Mouse (Mus musculus) monocyte, adult 2 months (primary cell): ENCODE data around the gene Gm49380.
A peak's percentile ranks its signal among the peaks of the same experiment; 100 is the strongest.

Experiments used
- DNase-seq, 2 experiments: peaks; one replicate each; pipeline ENCODE4 v3.0.0; 2022; ENCODE audit warnings: low spot score in 2 of 2, low read depth in 1 of 2

Gene Gm49380

DNA sequence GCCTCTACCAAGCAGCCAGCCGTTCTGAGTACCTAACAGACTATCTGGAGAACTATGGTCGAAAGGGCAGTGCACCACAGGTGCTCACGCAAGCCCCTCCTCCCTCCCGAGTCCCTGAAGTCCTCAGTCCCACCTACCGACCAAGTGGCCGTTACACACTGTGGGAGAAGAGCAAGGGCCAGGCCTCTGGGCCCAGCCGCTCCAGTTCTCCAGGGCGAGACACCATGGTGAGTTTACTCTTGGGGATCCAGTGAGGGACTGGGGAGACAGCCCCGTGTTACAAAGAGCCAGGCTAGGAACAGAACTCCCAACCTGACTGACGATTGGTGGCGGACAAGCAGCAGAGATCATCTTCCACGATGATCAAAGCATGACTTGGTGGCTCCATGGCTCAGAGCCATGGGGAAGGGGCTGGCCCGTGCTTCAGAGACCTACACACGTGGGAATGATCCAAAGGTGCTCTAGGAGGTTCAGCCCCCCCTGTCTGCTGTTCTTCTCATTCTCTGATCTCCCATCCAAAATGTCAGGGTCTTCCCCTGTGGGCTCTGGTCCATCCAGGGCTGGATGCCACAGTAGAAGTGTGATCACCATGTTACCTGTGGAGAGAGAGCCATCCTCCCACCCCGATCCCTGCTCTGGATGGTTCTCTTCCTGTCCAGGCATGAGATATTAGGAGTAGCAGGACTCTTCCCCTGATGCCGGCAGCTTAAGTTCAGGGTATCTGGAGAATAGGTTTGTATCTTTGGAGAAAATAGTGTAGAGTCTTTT, 37.1 kb downstream of the Gm49380 start:
- no peak for DNase-seq

GRCm38 (mm10) chr9:44075276-44075995, 37.9 kb downstream of the Gm49380 start:
- no peak for DNase-seq

- no peak for DNase-seq
Measured at GRCm38 (mm10) chr9:44074395-44075275, 38.7 kb downstream of the Gm49380 start.

GRCm38 (mm10) chr9:44073115-44073514, 40.2 kb downstream of the Gm49380 start:
- no peak for DNase-seq

- DNase-seq = no peak
Measured at GRCm38 (mm10) chr9:44072599-44072915, 40.7 kb downstream of the Gm49380 start.

DNA sequence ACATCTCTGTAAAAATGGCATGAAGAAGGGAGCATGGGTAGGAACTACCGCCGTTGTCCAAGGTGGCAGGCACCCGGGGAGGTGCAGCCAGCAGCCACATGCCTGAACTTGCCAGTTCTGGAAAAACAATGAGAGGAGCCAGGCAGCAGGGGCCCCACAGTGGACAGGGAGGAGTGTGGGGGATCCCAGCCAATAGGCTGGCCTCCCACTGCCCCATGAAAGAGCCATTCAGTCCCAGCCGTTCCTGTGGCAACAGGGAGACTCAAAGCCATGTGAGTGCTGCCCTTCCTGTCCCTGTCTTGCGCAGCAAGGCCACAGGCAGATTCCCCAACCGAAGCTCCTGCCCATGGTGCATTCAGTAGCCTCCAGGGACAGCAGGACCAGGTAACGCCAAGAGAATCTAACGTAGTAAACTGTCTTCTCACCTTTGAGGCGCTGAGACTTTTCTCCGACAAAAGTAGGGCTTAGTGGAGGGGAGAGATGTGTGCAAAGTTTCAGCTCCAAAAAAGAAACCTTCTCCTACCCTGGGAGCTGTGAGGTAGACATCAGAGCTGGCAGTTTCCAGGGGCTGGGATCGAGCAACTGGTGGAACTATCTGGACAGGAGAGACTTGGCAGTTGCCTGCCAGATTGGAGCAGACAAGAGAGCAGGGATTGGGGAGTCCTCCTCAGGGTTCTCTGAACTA, 41.2 kb downstream of the Gm49380 start:
- no peak for DNase-seq

DNA sequence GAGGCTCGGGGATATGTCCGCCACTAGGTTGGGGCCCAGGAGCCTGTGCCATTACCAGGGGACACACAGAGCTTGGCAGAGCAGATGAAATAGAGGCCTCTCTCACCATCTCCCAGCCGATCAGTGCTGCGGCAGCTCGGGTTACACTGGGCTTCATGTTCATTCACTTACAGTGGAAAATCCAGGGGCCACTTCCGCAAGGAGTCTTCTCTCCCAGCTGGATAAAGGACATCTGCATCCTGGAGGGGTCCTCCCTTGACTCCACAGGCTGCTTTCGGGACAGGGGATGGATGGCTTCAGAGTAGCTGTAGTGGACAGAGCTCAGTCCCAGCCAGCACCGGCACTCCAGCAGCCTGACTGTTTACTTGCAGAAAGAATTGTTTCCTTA, 42.5 kb downstream of the Gm49380 start:
- DNase-seq = no peak

DNA sequence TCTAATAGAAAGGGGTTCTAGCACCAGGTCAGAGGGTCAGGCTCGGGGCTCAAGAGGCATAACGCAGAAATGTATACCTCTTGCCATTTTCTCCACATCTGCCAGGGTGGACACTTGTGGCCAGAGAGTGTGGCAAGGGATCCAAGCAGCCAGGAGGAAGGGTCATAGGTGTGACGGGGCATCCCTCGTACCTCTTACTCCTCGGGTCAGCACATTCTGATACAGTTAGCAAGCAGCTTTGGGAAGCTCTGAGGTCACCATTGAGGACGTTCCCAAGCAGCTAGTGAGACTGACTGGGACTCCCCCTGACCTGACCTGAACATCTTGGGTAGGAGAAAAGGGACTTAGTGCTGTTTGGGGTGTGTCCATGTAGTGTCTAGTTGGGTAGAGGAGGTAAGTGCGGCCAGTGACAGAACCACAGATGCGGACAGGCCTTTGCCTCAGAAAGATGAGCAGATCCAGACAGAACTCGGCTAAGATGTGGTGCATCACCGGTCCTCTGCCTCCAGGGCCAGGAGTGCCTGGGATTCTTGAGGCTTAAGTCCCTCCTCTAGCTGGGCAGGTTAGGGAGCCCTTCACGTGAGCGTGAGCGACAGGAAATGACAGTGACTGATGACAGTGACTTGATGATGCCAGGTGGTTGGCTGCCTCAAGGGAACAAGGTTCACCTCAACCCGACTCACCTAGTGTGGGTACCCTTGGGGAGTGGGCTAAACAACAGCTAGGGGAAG, 43.0 kb downstream of the Gm49380 start:
- no peak for DNase-seq

DNA sequence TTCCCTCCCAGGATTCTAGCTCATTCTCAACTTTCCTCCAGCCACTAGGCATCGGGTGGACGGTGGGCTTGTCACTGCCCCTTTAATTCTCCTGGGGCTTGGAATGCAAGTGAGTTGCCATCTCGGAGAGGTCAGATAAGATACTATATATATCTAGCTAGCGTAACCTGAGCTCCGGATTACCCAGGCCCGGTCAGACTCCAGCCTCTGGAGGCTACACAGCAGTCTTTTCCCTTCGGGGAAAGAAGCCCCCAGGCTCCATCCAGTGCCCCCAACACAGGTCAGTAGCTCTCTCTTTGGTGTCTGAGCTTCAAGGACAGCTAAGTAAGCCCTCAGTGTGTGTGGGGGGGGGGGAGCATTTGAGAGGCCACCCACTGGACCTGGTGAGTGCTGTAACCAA, 44.0 kb downstream of the Gm49380 start:
- no peak for DNase-seq

GRCm38 (mm10) chr9:44067960-44068330, 45.4 kb downstream of the Gm49380 start:
- no peak for DNase-seq

GRCm38 (mm10) chr9:44067241-44067959, 45.9 kb downstream of the Gm49380 start:
- DNase-seq = no peak

DNA sequence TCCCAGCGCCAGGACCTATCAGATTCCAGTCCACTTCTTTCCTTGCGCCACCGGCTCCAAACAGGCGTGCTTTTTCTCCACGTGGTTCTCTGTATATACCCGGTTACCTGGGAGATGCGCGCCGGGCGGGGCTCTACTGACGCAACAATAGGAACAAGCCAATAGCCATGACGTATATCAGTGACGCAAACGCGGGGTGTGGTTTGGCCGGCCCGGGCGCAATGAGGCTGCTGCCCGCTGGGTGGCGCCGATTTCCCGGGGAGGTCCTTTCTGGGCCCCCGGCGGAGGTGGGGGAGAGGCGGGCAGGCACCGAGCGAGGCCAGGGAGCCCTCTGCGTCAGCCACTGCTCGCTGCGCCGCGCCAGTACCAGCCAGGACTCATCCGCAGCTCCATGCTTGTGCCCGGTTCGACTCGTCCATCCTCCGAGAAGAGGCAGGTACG, 46.5 kb downstream of the Gm49380 start, which contains the start of gene Usp2:
Gene Usp2 (plus strand): TSS at position 237 of the 441 bp plus-strand sequence.
- DNase-seq = peak; percentile 99 to 100

DNA sequence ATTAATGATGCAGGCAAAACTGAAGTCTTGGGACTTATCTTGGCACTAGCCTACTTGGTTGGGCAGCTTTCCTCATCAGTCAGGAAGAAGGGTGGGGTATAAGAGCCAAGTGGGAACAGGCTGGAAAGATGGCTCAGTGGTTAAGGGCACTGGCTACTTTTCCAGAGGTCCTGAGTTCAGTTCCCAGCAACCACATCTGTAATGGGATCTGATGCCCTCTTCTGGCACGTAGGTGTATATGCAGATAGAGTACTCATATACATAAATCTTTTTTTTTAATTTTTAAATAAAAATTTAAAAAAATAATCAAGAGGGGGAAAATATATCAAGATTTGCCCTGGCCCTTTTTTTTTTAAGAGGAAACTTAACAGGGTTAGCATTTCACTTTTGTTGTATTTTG, 48.1 kb downstream of the Gm49380 start:
- DNase-seq = no peak

DNA sequence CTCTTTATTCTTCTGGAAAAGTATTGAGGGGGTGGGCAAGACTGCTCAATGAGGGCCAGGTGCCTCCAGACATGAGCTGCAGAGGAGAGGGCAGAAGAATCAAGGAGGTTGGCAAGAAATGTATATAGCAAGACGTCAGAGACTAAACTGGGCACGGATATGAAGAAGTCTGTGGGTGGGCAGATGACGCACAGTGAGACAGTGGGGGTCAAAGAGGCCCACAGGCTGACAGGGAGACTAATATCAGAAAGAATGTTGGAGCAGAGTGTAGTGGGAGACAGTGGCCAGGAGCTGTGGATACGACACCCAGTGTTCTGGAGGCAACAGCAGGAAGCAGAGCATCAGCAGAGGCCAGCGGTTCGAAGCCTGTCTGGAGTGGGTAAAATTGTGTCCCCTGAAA, 54.7 kb downstream of the Gm49380 start:
- DNase-seq = no peak

- no peak for DNase-seq
Measured at GRCm38 (mm10) chr9:44053936-44054335, 59.4 kb downstream of the Gm49380 start.

- DNase-seq = no peak
Measured at GRCm38 (mm10) chr9:44052855-44053254, 60.4 kb downstream of the Gm49380 start.

DNA sequence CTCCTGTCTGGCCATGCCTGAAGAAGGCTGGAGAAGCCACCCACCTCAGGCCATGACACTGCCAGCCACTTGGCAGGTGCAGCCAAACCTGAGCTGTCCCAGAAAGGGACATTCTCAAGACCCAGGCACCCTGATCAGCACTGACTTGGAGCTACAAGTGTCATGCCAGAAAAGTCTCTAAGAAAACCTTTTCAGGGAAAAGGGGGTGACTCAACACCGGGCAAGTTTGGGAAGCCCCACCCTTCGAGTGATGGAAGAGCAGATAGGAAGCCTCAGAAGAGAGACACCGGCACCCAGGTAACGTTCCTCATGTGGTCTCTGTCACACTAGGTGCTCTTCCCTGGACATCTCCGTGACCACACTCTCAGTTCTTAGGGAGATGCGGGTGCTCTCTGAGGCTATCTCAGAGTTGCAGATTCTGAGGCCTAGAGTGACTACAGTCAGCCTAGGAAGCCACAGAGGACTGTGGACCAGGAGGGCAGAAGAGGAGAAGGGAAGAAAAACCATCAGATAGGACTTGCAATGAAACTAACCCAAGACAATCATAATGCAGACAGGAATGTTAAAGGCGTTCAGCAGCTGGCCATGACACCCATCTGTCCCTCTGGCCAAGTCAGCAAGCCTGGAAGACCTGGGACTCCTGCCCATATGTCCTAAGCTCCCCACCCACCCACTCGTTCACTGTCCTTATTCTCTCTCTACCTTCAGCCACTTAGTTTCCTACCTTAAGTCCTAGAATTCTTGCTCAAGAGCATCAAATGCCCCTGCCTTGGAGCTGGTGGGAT, 63.7 kb downstream of the Gm49380 start:
- DNase-seq = no peak

- DNase-seq = no peak
Measured at GRCm38 (mm10) chr9:44048541-44049380, 64.5 kb downstream of the Gm49380 start.
